Mouse (Mus musculus) hindbrain, embryonic 13.5 days (tissue): ENCODE measurements around the gene Sox11. TPM values are rescaled to one million over a fixed set of nuclear protein-coding genes. Genes with fewer than 3 reads are reported as not detected.

Source experiments
- ATAC-seq: fragments of 200-750 bp; cut with Nextera tagmentation; 2 replicates; pipeline ENCODE4 v1.8.0; 2017; ENCODE audit warnings: moderate TSS enrichment; ENCODE audit not compliant: low FRiP score
- H3K27ac ChIP-seq: fragments of 300-500 bp; sonication (generic); 2 replicates; pipeline ENCODE4 v1.5.1; 2015; ENCODE audit warnings: inconsistent platforms, mild to moderate bottlenecking, moderate library complexity
- H3K27me3 ChIP-seq: fragments of 300-500 bp; sonication (generic); 2 replicates; pipeline ENCODE4 v1.6.1; 2015; ENCODE audit warnings: mild to moderate bottlenecking, inconsistent platforms
- H3K36me3 ChIP-seq: fragments of 300-500 bp; sonication (generic); 2 replicates; pipeline ENCODE4 v1.6.1; 2015; ENCODE audit warnings: mild to moderate bottlenecking, inconsistent platforms
- H3K4me1 ChIP-seq: fragments of 300-500 bp; sonication (generic); replicated peaks from 2 replicates; pipeline ENCODE4 v1.6.1; 2015; ENCODE audit warnings: inconsistent platforms
- H3K4me2 ChIP-seq: fragments of 300-500 bp; sonication (generic); 2 replicates; pipeline ENCODE4 v1.6.1; 2015; ENCODE audit warnings: inconsistent platforms, mild to moderate bottlenecking, moderate library complexity
- H3K4me3 ChIP-seq: fragments of 300-500 bp; sonication (generic); 2 replicates; pipeline ENCODE4 v1.5.1; 2015; ENCODE audit warnings: mild to moderate bottlenecking, inconsistent platforms
- H3K9ac ChIP-seq: fragments of 300-500 bp; sonication (generic); 2 replicates; pipeline ENCODE4 v1.6.1; 2015; ENCODE audit warnings: mild to moderate bottlenecking, inconsistent platforms
- H3K9me3 ChIP-seq: fragments of 300-500 bp; sonication (generic); 2 replicates; pipeline ENCODE4 v1.6.1; 2016; ENCODE audit warnings: inconsistent platforms
- WGBS: fragments of 180-500 bp; shearing (Covaris S2); methylation state at CpG from one replicate; pipeline ENCODE4 v1.1.7; 2015; 5-methylcytosine and 5-hydroxymethylcytosine counted together
- polyA plus RNA-seq: library from polyadenylated mRNA; unstranded; fragments of >200 nt; fragmentation: Nextera tagmentation; extraction: Ambion mirVana; gene quantifications from 2 replicates; pipeline ENCODE4 v1.2.1, GENCODE M21; 2015

Sox11 gene
- polyA plus RNA-seq, 1 experiment from 2014 or later = 574 TPM

- peaks cover 26% of the 10 kb centered on the region for H3K4me1 ChIP-seq
- 12% methylated on average over 1 of the region's 1 CpGs for WGBS
- H3K36me3 ChIP-seq = no peaks in the 10 kb centered on the region
- H3K4me3 ChIP-seq = no peak overlapping the region
- peak overlapping the region; percentile 73 for H3K27ac ChIP-seq
- H3K9ac ChIP-seq = no peak overlapping the region
- peak; percentile 52; the same call in 1 of the 2 replicates for ATAC-seq
- no peaks in the 10 kb centered on the region for H3K27me3 ChIP-seq
- H3K9me3 ChIP-seq = no peaks in the 10 kb centered on the region
- H3K4me2 ChIP-seq = no peak overlapping the region
Observed at GRCm38 (mm10) chr12:27293208-27293607, 49.2 kb downstream of the Sox11 start.
